Mouse (Mus musculus) kidney, adult 2 months (tissue): ENCODE results near the gene Ascc3. TPM values are rescaled to one million over a fixed set of nuclear protein-coding genes. Genes with fewer than 3 reads are reported as not detected.

Experiments used
- DNase-seq: peaks from one replicate; pipeline ENCODE4 v3.0.0; 2021
- H3K27ac ChIP-seq: fragments of 200-500 bp; 2 replicates; pipeline ENCODE4 v1.5.1; 2012; ENCODE audit warnings: low read depth, low read length, control low read depth, inconsistent platforms; ENCODE audit not compliant: insufficient read depth
- H3K27me3 ChIP-seq: fragments of 200-500 bp; replicated peaks from 2 replicates; pipeline ENCODE4 v1.6.1; 2012; ENCODE audit warnings: mild to moderate bottlenecking, moderate library complexity, low read length, inconsistent platforms; ENCODE audit not compliant: control insufficient read depth, insufficient read depth
- H3K36me3 ChIP-seq: fragments of 200-500 bp; 2 replicates; pipeline ENCODE4 v1.6.1; 2012; ENCODE audit warnings: mild to moderate bottlenecking, moderate library complexity, low read length, inconsistent platforms; ENCODE audit not compliant: control insufficient read depth, insufficient read depth
- H3K4me1 ChIP-seq: fragments of 200-500 bp; 2 replicates; pipeline ENCODE4 v1.6.1; 2011; ENCODE audit warnings: low read length; ENCODE audit not compliant: control insufficient read depth, insufficient read depth
- H3K4me3 ChIP-seq: fragments of 200-500 bp; 2 replicates; pipeline ENCODE4 v1.5.1; 2011; ENCODE audit warnings: mild to moderate bottlenecking, low read depth, low read length, control low read depth; ENCODE audit not compliant: insufficient read depth
- CTCF ChIP-seq: fragments of 200-500 bp; conservative IDR thresholded peaks from 2 replicates; pipeline ENCODE4 v1.5.1; 2011; ENCODE audit warnings: low read depth, mild to moderate bottlenecking, control low read depth, low read length, moderate library complexity, mixed read lengths; ENCODE audit not compliant: insufficient read depth, insufficient read length
- POLR2A ChIP-seq: fragments of 200-500 bp; IDR thresholded peaks from one replicate; pipeline ENCODE4 v1.6.1; 2011; ENCODE audit warnings: low read depth, low read length, control low read depth
- WGBS: fragments of 180-500 bp; shearing (Covaris S2); methylation state at CpG from one replicate; pipeline ENCODE4 v1.1.7; 2018; 5-methylcytosine and 5-hydroxymethylcytosine counted together
- polyA plus RNA-seq: library from polyadenylated mRNA; depleted of rRNA; stranded (reverse); fragments of >200 nt; gene quantifications from 2 replicates; pipeline ENCODE4 v1.2.3, GENCODE M21; 2012

Gene Ascc3
- polyA plus RNA-seq, 1 experiment = 11.8 TPM

GRCm38 (mm10) chr10:50898621-50899020 is 306.2 kb downstream of the Ascc3 start:
- H3K27ac ChIP-seq = no peak overlapping the region; the same call in 1 of the 2 replicates
- peaks cover 5% of the 10 kb centered on the region; the same call in 1 of the 2 replicates for H3K27me3 ChIP-seq
- TF ChIP-seq POLR2A = no peak
- TF ChIP-seq CTCF = no peak

GRCm38 (mm10) chr10:50899846-50900745 is 307.6 kb downstream of the Ascc3 start:
- H3K27ac ChIP-seq = peak overlapping the region; percentile 80
- H3K36me3 ChIP-seq = no peaks in the 10 kb centered on the region
- TF ChIP-seq POLR2A (no peak), CTCF (no peak)
- no peak for DNase-seq
- peak overlapping the region; percentile 46 for H3K4me3 ChIP-seq
- H3K27me3 ChIP-seq = peaks cover 5% of the 10 kb centered on the region; the same call in 1 of the 2 replicates
- 0 out of 2 replicates have a peak, but pooled peaks cover 3% of the 10 kb centered on the region for H3K4me1 ChIP-seq
- WGBS = 15% methylated on average over 21 of the region's 21 CpGs

More at GRCm38 (mm10) chr10:50898621-50899020, 306.2 kb downstream of the Ascc3 start:
- peak; percentile 23 for DNase-seq
- H3K36me3 ChIP-seq = no peaks in the 10 kb centered on the region
- 22% methylated on average over 2 of the region's 2 CpGs for WGBS
- no peaks in the 10 kb centered on the region for H3K4me1 ChIP-seq
- no peak overlapping the region for H3K4me3 ChIP-seq
